Mouse (Mus musculus) stomach, embryonic 16.5 days (tissue): ENCODE measurements around the gene Ccnl2. TPM values are rescaled to one million over a fixed set of nuclear protein-coding genes. Genes with fewer than 3 reads are reported as not detected.

ENCODE experiments used
- ATAC-seq: fragments of 200-750 bp; cut with Nextera tagmentation; 2 replicates; pipeline ENCODE4 v1.8.0; 2017; ENCODE audit warnings: moderate number of reproducible peaks, moderate TSS enrichment; ENCODE audit not compliant: insufficient read depth, low FRiP score
- H3K27ac ChIP-seq: fragments of 300-500 bp; sonication (generic); 2 replicates; pipeline ENCODE4 v1.5.1; 2014; ENCODE audit warnings: low read length
- H3K27me3 ChIP-seq: fragments of 300-500 bp; sonication (generic); 2 replicates; pipeline ENCODE4 v1.6.1; 2014; ENCODE audit warnings: low read length, control low read depth, mixed read lengths; ENCODE audit not compliant: control insufficient read depth, insufficient read depth
- H3K36me3 ChIP-seq: fragments of 300-500 bp; sonication (generic); 2 replicates; pipeline ENCODE4 v1.6.1; 2014; ENCODE audit warnings: low read length; ENCODE audit not compliant: control insufficient read depth, insufficient read depth
- H3K4me1 ChIP-seq: fragments of 300-500 bp; sonication (generic); 2 replicates; pipeline ENCODE4 v1.6.1; 2014; ENCODE audit warnings: low read length, control low read depth, mixed read lengths; ENCODE audit not compliant: control insufficient read depth, insufficient read depth
- H3K4me2 ChIP-seq: fragments of 300-500 bp; sonication (generic); 2 replicates; pipeline ENCODE4 v1.6.1; 2014; ENCODE audit warnings: low read depth, low read length, mixed read lengths
- H3K4me3 ChIP-seq: fragments of 300-500 bp; sonication (generic); replicated peaks from 2 replicates; pipeline ENCODE4 v1.5.1; 2014; ENCODE audit warnings: mild to moderate bottlenecking, low read length
- H3K9ac ChIP-seq: fragments of 300-500 bp; sonication (generic); 2 replicates; pipeline ENCODE4 v1.6.1; 2014; ENCODE audit warnings: low read length
- H3K9me3 ChIP-seq: fragments of 300-500 bp; sonication (generic); replicated peaks from 2 replicates; pipeline ENCODE4 v1.6.1; 2016; ENCODE audit warnings: low read length, control low read depth; ENCODE audit not compliant: control insufficient read depth
- WGBS: fragments of 180-500 bp; shearing (Covaris S2); extraction: QIAGEN DNeasy Blood & Tissue Kit; methylation state at CpG from one replicate; pipeline ENCODE4 v1.1.7; 2014; 5-methylcytosine and 5-hydroxymethylcytosine counted together
- polyA plus RNA-seq: library from polyadenylated mRNA; unstranded; fragments of >200 nt; fragmentation: Nextera tagmentation; extraction: Ambion mirVana; gene quantifications from 2 replicates; pipeline ENCODE4 v1.2.1, GENCODE M21; 2015

Gene Ccnl2
- polyA plus RNA-seq, 1 experiment from 2014 or later: 173 TPM

- Histone ChIP-seq H3K4me3 (peak overlapping the region; percentile 69), H3K4me2 (peak overlapping the region; percentile 93), H3K9me3 (no peaks in the 10 kb centered on the region), H3K27me3 (no peaks in the 10 kb centered on the region), H3K36me3 (no peaks in the 10 kb centered on the region; the same call in none of the 2 replicates), H3K9ac (peak overlapping the region; percentile 80), H3K27ac (peak overlapping the region; percentile 97), H3K4me1 (peaks cover 33% of the 10 kb centered on the region)
- WGBS: 12% methylated on average over 8 of the region's 8 CpGs
- no peak for ATAC-seq
Observed at GRCm38 (mm10) chr4:155840076-155841002, 28.1 kb downstream of the Ccnl2 start.

- under 1% methylated on average over 32 of the region's 32 CpGs for WGBS
- peaks cover 33% of the 10 kb centered on the region for H3K4me1 ChIP-seq
- peak overlapping the region; percentile 93 for H3K4me2 ChIP-seq
- no peaks in the 10 kb centered on the region for H3K9me3 ChIP-seq
- peak overlapping the region; percentile 69 for H3K4me3 ChIP-seq
- peak; percentile 44 for ATAC-seq
- peak overlapping the region; percentile 97 for H3K27ac ChIP-seq
- H3K9ac ChIP-seq: peak overlapping the region; percentile 80
- H3K36me3 ChIP-seq: no peaks in the 10 kb centered on the region; the same call in none of the 2 replicates
- no peaks in the 10 kb centered on the region for H3K27me3 ChIP-seq
Observed at GRCm38 (mm10) chr4:155841003-155841454, 28.7 kb downstream of the Ccnl2 start.

GRCm38 (mm10) chr4:155841651-155842270, 29.5 kb downstream of the Ccnl2 start:
- H3K36me3 ChIP-seq: no peaks in the 10 kb centered on the region; the same call in none of the 2 replicates
- no peak for ATAC-seq
- no peaks in the 10 kb centered on the region for H3K9me3 ChIP-seq
- no peak overlapping the region for H3K27ac ChIP-seq
- H3K4me2 ChIP-seq: peak overlapping the region; percentile 93
- H3K9ac ChIP-seq: peak overlapping the region; percentile 80
- H3K27me3 ChIP-seq: no peaks in the 10 kb centered on the region
- WGBS: 44% methylated on average over 38 of the region's 38 CpGs
- peak overlapping the region; percentile 69 for H3K4me3 ChIP-seq
- H3K4me1 ChIP-seq: peaks cover 37% of the 10 kb centered on the region

- no peak overlapping the region for H3K9ac ChIP-seq
- ATAC-seq: no peak
- H3K4me2 ChIP-seq: no peak overlapping the region
- H3K9me3 ChIP-seq: no peaks in the 10 kb centered on the region
- peaks cover 32% of the 10 kb centered on the region for H3K4me1 ChIP-seq
- H3K36me3 ChIP-seq: no peaks in the 10 kb centered on the region; the same call in none of the 2 replicates
- 95% methylated on average over 5 of the region's 5 CpGs for WGBS
- no peak overlapping the region for H3K4me3 ChIP-seq
- no peaks in the 10 kb centered on the region for H3K27me3 ChIP-seq
- no peak overlapping the region for H3K27ac ChIP-seq
Observed at GRCm38 (mm10) chr4:155843231-155843630, 30.9 kb downstream of the Ccnl2 start.

- peak within 1 kb of the TSS; percentile 59 for H3K27ac ChIP-seq
- peak within 1 kb of the TSS; percentile 90 for H3K4me2 ChIP-seq
- WGBS: 2% methylated on average over 64 of the region's 65 CpGs
- peak within 1 kb of the TSS; percentile 93 for H3K9ac ChIP-seq
- ATAC-seq: peak; percentile 93
- no peaks in the 10 kb centered on the region for H3K9me3 ChIP-seq
- no peaks in the 10 kb centered on the region; the same call in 1 of the 2 replicates for H3K36me3 ChIP-seq
- H3K27me3 ChIP-seq: no peaks in the 10 kb centered on the region
- H3K4me1 ChIP-seq: peaks cover 24% of the 10 kb centered on the region
- peak within 1 kb of the TSS; percentile 72 for H3K4me3 ChIP-seq
Observed at GRCm38 (mm10) chr4:155846871-155847578, 34.7 kb downstream of the Ccnl2 start, which contains the start of gene Dvl1. TSS of gene Dvl1 (plus strand) at chr4:155847402.

GRCm38 (mm10) chr4:155847591-155848352, 35.5 kb downstream of the Ccnl2 start:
- Histone ChIP-seq H3K4me1 (peaks cover 24% of the 10 kb centered on the region), H3K27ac (peak overlapping the region; percentile 59), H3K4me3 (peak overlapping the region; percentile 72), H3K27me3 (no peaks in the 10 kb centered on the region), H3K9ac (peak overlapping the region; percentile 93), H3K36me3 (no peaks in the 10 kb centered on the region; the same call in 1 of the 2 replicates), H3K4me2 (peak overlapping the region; percentile 90), H3K9me3 (no peaks in the 10 kb centered on the region)
- WGBS: 2% methylated on average over 68 of the region's 69 CpGs
- peak; percentile 21 for ATAC-seq

- peaks cover 3% of the 10 kb centered on the region for H3K36me3 ChIP-seq
- no peaks in the 10 kb centered on the region for H3K9me3 ChIP-seq
- ATAC-seq: no peak
- peak overlapping the region; percentile 72 for H3K4me3 ChIP-seq
- peaks cover 24% of the 10 kb centered on the region for H3K4me1 ChIP-seq
- 57% methylated on average over 7 of the region's 7 CpGs for WGBS
- no peaks in the 10 kb centered on the region for H3K27me3 ChIP-seq
- H3K9ac ChIP-seq: peak overlapping the region; percentile 93
- no peak overlapping the region for H3K27ac ChIP-seq
- H3K4me2 ChIP-seq: peak overlapping the region; percentile 90
Observed at GRCm38 (mm10) chr4:155848434-155849095, 36.3 kb downstream of the Ccnl2 start.

- Histone ChIP-seq H3K36me3 (peaks cover 4% of the 10 kb centered on the region; the same call in 1 of the 2 replicates), H3K27ac (no peak overlapping the region), H3K9me3 (no peaks in the 10 kb centered on the region), H3K4me1 (peaks cover 24% of the 10 kb centered on the region), H3K27me3 (no peaks in the 10 kb centered on the region), H3K4me3 (no peak overlapping the region), H3K4me2 (no peak overlapping the region), H3K9ac (no peak overlapping the region)
- ATAC-seq: no peak
- WGBS: 94% methylated on average over 2 of the region's 2 CpGs
Observed at GRCm38 (mm10) chr4:155849391-155849790, 37.1 kb downstream of the Ccnl2 start.
